Mouse (Mus musculus) E14TG2a.4 (cell line): Measurements from ENCODE around the gene AU022252.

Source experiments
- CTCF ChIP-seq: conservative IDR thresholded peaks from 2 replicates; pipeline ENCODE4 v1.5.1; 2014; ENCODE audit warnings: low read length
- NANOG ChIP-seq: IDR thresholded peaks from 2 replicates; pipeline ENCODE4 v1.6.1; 2014; ENCODE audit warnings: borderline replicate concordance, low read length, mixed read lengths

DNA sequence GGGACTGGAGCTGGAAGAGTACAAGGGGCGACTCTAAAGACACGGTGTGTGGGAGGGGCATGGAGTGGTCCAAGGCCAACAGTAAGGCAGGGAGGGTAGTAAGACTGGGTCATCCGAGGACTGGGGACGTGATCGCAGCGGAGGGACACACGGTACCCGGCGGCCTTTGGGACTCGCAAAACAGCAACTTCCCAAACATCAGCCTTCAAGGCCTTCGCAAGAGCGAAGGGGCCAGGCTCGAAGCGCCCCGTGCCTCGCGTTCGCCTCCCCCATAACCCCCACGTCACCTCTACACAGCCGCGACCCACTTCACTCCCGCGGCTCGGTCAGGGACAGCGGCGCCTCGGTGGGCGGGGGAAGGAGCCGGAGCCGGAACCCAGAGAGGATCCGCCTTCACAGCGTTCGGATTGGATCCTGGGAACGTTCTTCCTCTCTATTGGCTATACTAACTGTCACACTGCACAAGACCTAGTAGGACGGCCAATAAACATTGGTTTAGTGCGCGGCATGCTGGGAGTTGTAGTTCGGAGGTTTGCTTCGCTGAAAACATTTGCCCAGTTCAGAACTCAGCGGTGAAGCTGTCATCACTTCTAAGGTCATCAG, 58.6 kb downstream of the AU022252 start, which contains the start of gene Zfp691:
- no peak for TF ChIP-seq CTCF
- no peak for TF ChIP-seq NANOG
